Mouse (Mus musculus) hindbrain, embryonic 13.5 days (tissue): ENCODE results near the gene Fkbp9. TPM values are rescaled to one million over a fixed set of nuclear protein-coding genes. Genes with fewer than 3 reads are reported as not detected.

Experiments
- ATAC-seq: fragments of 200-750 bp; cut with Nextera tagmentation; 2 replicates; pipeline ENCODE4 v1.8.0; 2017; ENCODE audit warnings: moderate TSS enrichment; ENCODE audit not compliant: low FRiP score
- H3K27ac ChIP-seq: fragments of 300-500 bp; sonication (generic); 2 replicates; pipeline ENCODE4 v1.5.1; 2015; ENCODE audit warnings: inconsistent platforms, mild to moderate bottlenecking, moderate library complexity
- H3K27me3 ChIP-seq: fragments of 300-500 bp; sonication (generic); 2 replicates; pipeline ENCODE4 v1.6.1; 2015; ENCODE audit warnings: mild to moderate bottlenecking, inconsistent platforms
- H3K36me3 ChIP-seq: fragments of 300-500 bp; sonication (generic); 2 replicates; pipeline ENCODE4 v1.6.1; 2015; ENCODE audit warnings: mild to moderate bottlenecking, inconsistent platforms
- H3K4me1 ChIP-seq: fragments of 300-500 bp; sonication (generic); replicated peaks from 2 replicates; pipeline ENCODE4 v1.6.1; 2015; ENCODE audit warnings: inconsistent platforms
- H3K4me2 ChIP-seq: fragments of 300-500 bp; sonication (generic); 2 replicates; pipeline ENCODE4 v1.6.1; 2015; ENCODE audit warnings: inconsistent platforms, mild to moderate bottlenecking, moderate library complexity
- H3K4me3 ChIP-seq: fragments of 300-500 bp; sonication (generic); 2 replicates; pipeline ENCODE4 v1.5.1; 2015; ENCODE audit warnings: mild to moderate bottlenecking, inconsistent platforms
- H3K9ac ChIP-seq: fragments of 300-500 bp; sonication (generic); 2 replicates; pipeline ENCODE4 v1.6.1; 2015; ENCODE audit warnings: mild to moderate bottlenecking, inconsistent platforms
- H3K9me3 ChIP-seq: fragments of 300-500 bp; sonication (generic); 2 replicates; pipeline ENCODE4 v1.6.1; 2016; ENCODE audit warnings: inconsistent platforms
- WGBS: fragments of 180-500 bp; shearing (Covaris S2); methylation state at CpG from one replicate; pipeline ENCODE4 v1.1.7; 2015; 5-methylcytosine and 5-hydroxymethylcytosine counted together
- polyA plus RNA-seq: library from polyadenylated mRNA; unstranded; fragments of >200 nt; fragmentation: Nextera tagmentation; extraction: Ambion mirVana; gene quantifications from 2 replicates; pipeline ENCODE4 v1.2.1, GENCODE M21; 2015

Gene Fkbp9
- polyA plus RNA-seq, 1 experiment from 2014 or later: 41.3 TPM

DNA sequence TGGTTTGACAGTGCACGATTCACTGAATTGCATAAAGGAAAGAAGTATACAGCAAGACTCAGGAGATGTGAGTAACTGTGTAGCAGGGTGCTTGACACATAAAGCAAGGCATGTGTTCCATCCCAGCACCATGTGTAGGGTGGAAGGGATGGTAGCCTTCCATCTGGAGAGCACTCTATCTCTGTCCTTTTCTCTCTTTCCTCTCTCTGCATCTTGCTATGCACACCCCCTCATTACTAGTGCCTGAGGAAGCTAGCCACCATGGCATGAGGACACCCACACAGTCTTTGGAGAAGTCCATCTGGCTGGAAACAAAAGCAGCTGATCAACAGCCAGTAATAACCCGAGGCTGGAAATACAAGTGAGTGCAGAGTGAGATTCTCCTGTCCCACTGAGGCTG, 25.7 kb upstream of the Fkbp9 start:
- H3K27ac ChIP-seq: no peak overlapping the region
- 0 out of 2 replicates have a peak overlapping the region, but pooled peaks have one; percentile 13 for H3K9ac ChIP-seq
- WGBS: 73% methylated on average over 2 of the region's 2 CpGs
- no peaks in the 10 kb centered on the region for H3K36me3 ChIP-seq
- H3K9me3 ChIP-seq: no peaks in the 10 kb centered on the region
- no peak for ATAC-seq
- no peaks in the 10 kb centered on the region for H3K4me1 ChIP-seq
- no peaks in the 10 kb centered on the region for H3K27me3 ChIP-seq
- no peak overlapping the region for H3K4me2 ChIP-seq
- H3K4me3 ChIP-seq: no peak overlapping the region

DNA sequence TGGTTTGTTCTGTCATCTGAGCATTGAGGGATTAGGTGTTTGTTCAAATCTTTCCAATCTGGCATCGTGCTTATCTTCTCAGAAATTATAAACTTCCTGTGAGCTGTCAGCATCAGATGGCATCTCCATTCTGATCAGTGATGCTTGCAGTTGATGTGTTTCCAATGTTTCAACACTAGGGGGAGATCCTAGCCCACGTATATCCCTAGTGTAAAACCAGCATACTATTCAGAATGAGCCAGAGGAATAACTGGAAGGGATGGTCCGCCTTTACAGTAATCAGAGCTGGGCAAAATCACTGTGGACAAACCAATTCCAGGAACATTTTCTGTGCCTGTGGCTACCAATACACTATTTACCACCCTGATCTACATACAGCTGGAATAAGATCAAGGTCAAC, 23.2 kb upstream of the Fkbp9 start:
- Histone ChIP-seq H3K36me3 (no peaks in the 10 kb centered on the region), H3K27me3 (no peaks in the 10 kb centered on the region), H3K9me3 (no peaks in the 10 kb centered on the region), H3K4me1 (peaks cover 6% of the 10 kb centered on the region; the same call in 1 of the 2 replicates), H3K4me2 (no peak overlapping the region), H3K4me3 (no peak overlapping the region), H3K27ac (no peak overlapping the region), H3K9ac (no peak overlapping the region)
- ATAC-seq: peak; percentile 92
- 15% methylated on average over 3 of the region's 3 CpGs for WGBS

DNA sequence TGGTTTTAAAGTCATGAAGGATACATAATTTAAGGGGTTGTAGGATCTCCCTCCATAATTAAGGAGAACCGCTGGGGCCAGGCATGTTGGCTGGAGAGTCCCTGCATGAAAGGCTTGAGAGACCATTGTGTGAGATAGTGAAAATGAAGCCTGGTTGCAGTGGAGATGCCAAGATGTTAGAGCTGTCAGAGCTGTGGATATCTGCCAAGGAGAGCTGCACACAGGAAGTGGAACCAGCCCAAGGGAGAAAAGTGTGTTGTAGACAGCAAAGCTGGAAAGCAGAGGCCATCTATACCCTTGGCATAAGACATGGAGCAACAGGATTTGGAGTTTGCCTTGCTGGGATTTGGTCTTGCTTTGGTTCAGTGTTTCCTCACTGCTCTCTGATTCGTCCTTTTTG, 18.5 kb upstream of the Fkbp9 start:
- no peak overlapping the region for H3K4me2 ChIP-seq
- H3K4me3 ChIP-seq: no peak overlapping the region
- ATAC-seq: no peak
- no peak overlapping the region for H3K9ac ChIP-seq
- 41% methylated on average over 2 of the region's 2 CpGs for WGBS
- no peaks in the 10 kb centered on the region for H3K27me3 ChIP-seq
- H3K27ac ChIP-seq: no peak overlapping the region
- no peaks in the 10 kb centered on the region for H3K9me3 ChIP-seq
- no peaks in the 10 kb centered on the region for H3K36me3 ChIP-seq
- peaks cover 6% of the 10 kb centered on the region; the same call in 1 of the 2 replicates for H3K4me1 ChIP-seq

DNA sequence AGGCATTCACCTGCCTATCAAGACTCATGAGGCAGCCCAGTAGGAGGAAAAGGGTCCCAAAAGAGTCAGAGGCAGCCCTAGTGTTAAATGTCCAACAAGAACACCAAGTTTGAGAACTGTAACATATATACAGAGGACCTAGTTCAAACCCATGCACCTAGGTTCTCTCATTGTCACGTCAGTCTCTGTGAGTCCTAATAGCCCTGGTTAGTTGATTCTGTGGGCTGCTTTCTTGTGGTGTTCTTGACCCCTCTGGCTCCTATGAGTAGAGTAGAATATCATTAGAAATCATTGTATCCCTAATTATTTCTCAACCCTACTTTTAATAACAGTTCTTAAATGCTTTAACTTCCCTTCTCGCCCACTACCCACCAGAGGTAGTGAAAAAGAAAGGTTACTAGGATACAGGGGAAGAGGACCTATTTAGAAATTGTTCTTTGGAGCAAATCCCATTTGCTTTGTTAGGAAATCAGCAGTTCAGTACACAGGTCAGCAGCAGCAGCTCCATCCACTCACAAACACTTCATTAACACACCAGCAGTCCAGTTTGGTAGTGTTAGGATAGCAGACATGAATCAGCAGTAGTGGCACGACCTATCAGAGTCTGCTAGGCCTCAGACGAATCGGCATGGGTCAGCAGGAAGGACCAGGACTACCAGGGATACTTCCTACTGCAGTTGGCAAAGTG, 13.3 kb upstream of the Fkbp9 start:
- WGBS: 79% methylated on average over 5 of the region's 5 CpGs
- no peak for ATAC-seq

DNA sequence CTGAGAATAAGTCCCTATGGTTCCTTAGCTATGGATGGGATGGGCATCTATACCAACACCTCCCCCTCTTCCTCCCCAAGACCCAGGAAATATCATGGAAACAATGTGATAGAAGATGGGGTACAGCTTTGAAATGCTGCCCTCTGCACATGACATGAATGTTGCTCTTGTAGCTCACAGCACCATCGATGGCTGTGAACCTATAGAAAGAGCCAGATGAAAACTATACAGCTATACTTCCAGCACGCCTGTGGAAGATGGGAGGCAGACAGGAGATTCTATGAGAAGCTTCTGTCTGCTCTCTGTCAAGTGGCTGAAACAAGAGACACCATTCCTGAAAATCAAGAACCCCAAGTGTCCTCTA, 12.8 kb upstream of the Fkbp9 start:
- Histone ChIP-seq H3K27ac (no peak overlapping the region), H3K4me2 (no peak overlapping the region), H3K4me1 (no peaks in the 10 kb centered on the region), H3K4me3 (no peak overlapping the region), H3K9ac (no peak overlapping the region), H3K27me3 (no peaks in the 10 kb centered on the region), H3K9me3 (no peaks in the 10 kb centered on the region), H3K36me3 (no peaks in the 10 kb centered on the region)
- WGBS: 90% methylated on average over 2 of the region's 2 CpGs
- ATAC-seq: no peak

More for the DNA sequence above, 13.3 kb upstream of the Fkbp9 start:
- H3K36me3 ChIP-seq: no peaks in the 10 kb centered on the region
- no peak overlapping the region for H3K27ac ChIP-seq
- H3K9me3 ChIP-seq: no peaks in the 10 kb centered on the region
- H3K4me1 ChIP-seq: no peaks in the 10 kb centered on the region
- no peak overlapping the region for H3K4me2 ChIP-seq
- H3K4me3 ChIP-seq: no peak overlapping the region
- no peak overlapping the region for H3K9ac ChIP-seq
- no peaks in the 10 kb centered on the region for H3K27me3 ChIP-seq

DNA sequence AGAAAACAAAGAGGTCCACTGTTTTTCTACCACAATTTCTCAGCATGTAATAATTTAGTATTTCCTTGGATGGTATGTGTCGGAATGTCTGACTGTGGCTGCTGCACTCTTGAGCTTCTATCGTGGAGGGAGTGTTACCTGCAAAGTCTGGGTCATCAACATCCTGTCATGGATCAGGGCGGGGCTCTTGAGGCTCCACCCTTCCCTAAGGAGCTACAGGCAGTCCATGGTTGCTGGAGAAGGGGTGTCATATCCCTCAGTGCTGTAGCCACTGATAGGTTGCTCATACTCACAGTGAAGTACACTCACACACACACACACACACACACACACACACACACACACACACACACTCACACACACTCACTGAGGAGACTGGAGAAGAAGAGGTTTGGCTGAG, 6.2 kb upstream of the Fkbp9 start:
- H3K4me1 ChIP-seq: no peaks in the 10 kb centered on the region
- H3K27ac ChIP-seq: no peak overlapping the region
- no peak overlapping the region for H3K4me3 ChIP-seq
- no peaks in the 10 kb centered on the region; the same call in 1 of the 2 replicates for H3K27me3 ChIP-seq
- H3K4me2 ChIP-seq: no peak overlapping the region
- no peak overlapping the region for H3K9ac ChIP-seq
- no peak for ATAC-seq
- H3K36me3 ChIP-seq: no peaks in the 10 kb centered on the region
- no peaks in the 10 kb centered on the region for H3K9me3 ChIP-seq
- WGBS: 67% methylated on average over 3 of the region's 3 CpGs

DNA sequence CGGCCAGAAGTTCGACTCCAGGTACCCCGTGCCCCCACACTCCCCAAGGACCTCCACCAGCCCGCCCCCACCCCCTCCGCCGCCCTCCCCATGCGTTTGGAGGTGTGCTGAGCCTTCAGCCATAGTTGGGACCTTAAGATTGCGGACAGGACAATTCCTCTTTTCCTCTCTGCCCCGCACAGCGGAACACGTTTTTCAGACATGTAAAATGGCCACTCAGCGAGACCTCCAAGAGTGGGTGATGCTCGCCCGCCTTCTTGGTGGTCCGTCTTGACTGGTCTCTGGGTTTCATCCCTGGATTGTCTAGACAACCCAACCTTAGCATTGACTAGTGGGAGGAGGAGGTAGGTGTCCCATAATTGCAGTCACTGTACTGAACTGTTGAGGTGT, 543 bp downstream of the Fkbp9 start:
- 2% methylated on average over 15 of the region's 15 CpGs for WGBS
- H3K9ac ChIP-seq: peak overlapping the region; percentile 79
- peak overlapping the region; percentile 62 for H3K4me3 ChIP-seq
- H3K27me3 ChIP-seq: no peaks in the 10 kb centered on the region; the same call in 1 of the 2 replicates
- H3K9me3 ChIP-seq: no peaks in the 10 kb centered on the region
- peak overlapping the region; percentile 89 for H3K4me2 ChIP-seq
- peaks cover 6% of the 10 kb centered on the region; the same call in 1 of the 2 replicates for H3K4me1 ChIP-seq
- ATAC-seq: peak; percentile 54
- H3K27ac ChIP-seq: 0 out of 2 replicates have a peak overlapping the region, but pooled peaks have one; percentile 20
- no peaks in the 10 kb centered on the region for H3K36me3 ChIP-seq

DNA sequence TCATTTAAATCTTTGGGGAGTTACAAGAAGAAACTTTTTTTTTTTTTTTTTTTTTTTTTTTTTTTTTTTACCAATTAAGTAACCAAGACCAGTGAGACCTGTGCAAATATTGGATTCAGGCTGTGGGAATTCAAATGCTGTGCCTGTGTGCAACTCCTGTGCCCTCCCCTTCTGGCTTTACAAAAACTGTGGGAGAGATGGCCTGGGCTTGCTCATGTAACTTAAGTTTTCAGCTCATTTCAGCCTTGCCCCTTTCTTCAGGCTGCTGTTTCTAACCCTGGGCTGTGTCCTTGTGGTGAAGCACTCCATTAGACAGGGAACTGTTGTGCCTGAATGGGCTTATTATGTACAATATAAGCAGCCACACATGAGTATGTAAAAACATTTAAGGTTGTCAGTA, 971 bp downstream of the Fkbp9 start:
- Histone ChIP-seq H3K4me1 (peaks cover 6% of the 10 kb centered on the region; the same call in 1 of the 2 replicates), H3K36me3 (no peaks in the 10 kb centered on the region), H3K27ac (no peak overlapping the region), H3K9ac (no peak overlapping the region), H3K4me3 (peak overlapping the region; percentile 62; the same call in 1 of the 2 replicates), H3K4me2 (peak overlapping the region; percentile 89), H3K27me3 (no peaks in the 10 kb centered on the region; the same call in 1 of the 2 replicates), H3K9me3 (no peaks in the 10 kb centered on the region)
- ATAC-seq: no peak

DNA sequence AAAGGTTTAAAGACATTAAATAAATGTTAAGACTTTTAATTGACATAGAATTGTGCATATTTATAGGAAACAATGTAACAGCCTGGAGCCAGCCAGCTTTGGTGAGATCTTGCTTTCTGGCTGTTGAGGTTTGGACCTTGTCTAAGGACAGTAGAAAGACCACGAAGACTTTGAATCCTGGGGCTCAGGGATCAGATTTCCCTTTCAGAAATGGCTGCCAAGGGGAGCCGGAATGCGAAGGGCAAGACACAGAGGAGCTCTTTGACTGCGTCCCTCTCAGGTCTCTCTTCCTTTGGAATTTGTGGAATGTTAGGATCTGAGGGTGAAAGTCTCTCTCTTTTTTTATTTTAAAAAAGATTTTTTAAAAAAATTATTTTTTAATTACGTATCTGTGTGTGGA, 2.9 kb downstream of the Fkbp9 start:
- peaks cover 6% of the 10 kb centered on the region; the same call in 1 of the 2 replicates for H3K4me1 ChIP-seq
- no peak for ATAC-seq
- no peak overlapping the region for H3K9ac ChIP-seq
- 65% methylated on average over 5 of the region's 5 CpGs for WGBS
- H3K9me3 ChIP-seq: no peaks in the 10 kb centered on the region
- no peak overlapping the region for H3K27ac ChIP-seq
- H3K27me3 ChIP-seq: no peaks in the 10 kb centered on the region
- no peaks in the 10 kb centered on the region for H3K36me3 ChIP-seq
- H3K4me3 ChIP-seq: no peak overlapping the region
- no peak overlapping the region for H3K4me2 ChIP-seq

DNA sequence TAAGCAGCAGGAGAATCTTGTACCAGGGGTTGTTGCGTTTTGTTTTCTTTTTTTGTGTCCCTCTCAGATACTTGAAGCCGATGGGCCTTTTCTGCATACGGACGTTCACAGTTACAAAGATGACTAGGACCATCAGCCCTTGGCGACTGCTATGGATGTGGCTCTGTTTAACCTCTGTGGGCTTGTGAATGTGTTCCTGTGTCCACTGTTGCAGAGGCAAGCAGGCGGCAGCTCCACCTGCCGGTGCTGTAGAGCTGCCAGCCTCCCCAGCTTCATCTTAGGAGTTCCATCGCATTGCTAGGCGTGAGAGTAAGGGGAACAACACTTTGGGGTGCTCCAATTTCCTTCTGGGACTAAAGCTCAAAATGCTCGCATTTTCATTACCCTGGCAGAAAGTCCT, 3.7 kb downstream of the Fkbp9 start:
- Histone ChIP-seq H3K4me3 (no peak overlapping the region), H3K4me2 (no peak overlapping the region), H3K27ac (no peak overlapping the region), H3K27me3 (no peaks in the 10 kb centered on the region), H3K9ac (no peak overlapping the region), H3K36me3 (no peaks in the 10 kb centered on the region), H3K9me3 (no peaks in the 10 kb centered on the region), H3K4me1 (peaks cover 6% of the 10 kb centered on the region; the same call in 1 of the 2 replicates)
- 92% methylated on average over 10 of the region's 10 CpGs for WGBS
- ATAC-seq: no peak

DNA sequence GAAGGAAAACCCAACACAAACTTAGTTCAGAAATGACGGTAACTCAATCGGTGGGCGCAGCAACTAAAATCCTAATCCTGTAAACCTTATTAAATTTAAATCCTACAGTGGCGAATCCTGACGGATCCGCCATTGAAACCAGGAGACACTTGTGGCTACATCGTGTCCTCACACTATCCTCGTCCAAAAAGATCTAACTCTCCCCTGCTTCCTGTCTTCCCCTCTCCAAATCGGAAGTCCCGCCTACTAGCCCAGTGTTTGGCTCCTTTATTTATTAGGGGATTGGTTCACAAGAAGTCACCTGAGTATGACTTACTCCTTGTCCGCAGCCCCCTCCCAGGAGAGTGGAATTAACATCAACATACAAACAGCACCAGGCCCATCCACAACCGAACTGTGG, 5.3 kb downstream of the Fkbp9 start:
- Histone ChIP-seq H3K9me3 (no peaks in the 10 kb centered on the region), H3K27ac (no peak overlapping the region), H3K4me1 (peaks cover 4% of the 10 kb centered on the region; the same call in 1 of the 2 replicates), H3K4me3 (no peak overlapping the region), H3K9ac (no peak overlapping the region), H3K36me3 (no peaks in the 10 kb centered on the region), H3K4me2 (no peak overlapping the region), H3K27me3 (no peaks in the 10 kb centered on the region)
- no peak for ATAC-seq
- 96% methylated on average over 12 of the region's 12 CpGs for WGBS

DNA sequence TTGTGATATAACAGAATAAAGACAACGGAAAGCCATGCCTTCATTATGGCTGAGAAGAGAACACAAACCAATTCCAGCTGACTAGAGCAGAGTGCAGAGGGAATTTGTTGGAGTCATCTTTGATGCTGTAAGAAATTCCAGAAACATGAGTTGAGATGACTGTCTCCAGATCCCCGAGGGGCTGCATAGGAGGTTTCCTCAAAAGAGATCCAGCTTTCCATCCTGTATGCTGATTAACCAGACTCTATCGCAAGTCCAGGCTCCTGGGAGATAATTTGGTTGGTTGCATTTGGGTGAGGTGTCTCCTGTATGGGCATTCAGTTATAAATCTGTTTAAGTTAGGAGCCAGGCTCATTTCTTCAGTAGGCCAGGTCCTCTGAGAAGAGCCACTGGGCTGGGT, 5.8 kb downstream of the Fkbp9 start:
- H3K4me2 ChIP-seq: no peak overlapping the region
- no peak overlapping the region for H3K4me3 ChIP-seq
- ATAC-seq: no peak
- 95% methylated on average over 3 of the region's 3 CpGs for WGBS
- no peaks in the 10 kb centered on the region for H3K9me3 ChIP-seq
- no peaks in the 10 kb centered on the region for H3K27me3 ChIP-seq
- H3K4me1 ChIP-seq: no peaks in the 10 kb centered on the region; the same call in 1 of the 2 replicates
- no peak overlapping the region for H3K27ac ChIP-seq
- H3K36me3 ChIP-seq: no peaks in the 10 kb centered on the region
- H3K9ac ChIP-seq: no peak overlapping the region

DNA sequence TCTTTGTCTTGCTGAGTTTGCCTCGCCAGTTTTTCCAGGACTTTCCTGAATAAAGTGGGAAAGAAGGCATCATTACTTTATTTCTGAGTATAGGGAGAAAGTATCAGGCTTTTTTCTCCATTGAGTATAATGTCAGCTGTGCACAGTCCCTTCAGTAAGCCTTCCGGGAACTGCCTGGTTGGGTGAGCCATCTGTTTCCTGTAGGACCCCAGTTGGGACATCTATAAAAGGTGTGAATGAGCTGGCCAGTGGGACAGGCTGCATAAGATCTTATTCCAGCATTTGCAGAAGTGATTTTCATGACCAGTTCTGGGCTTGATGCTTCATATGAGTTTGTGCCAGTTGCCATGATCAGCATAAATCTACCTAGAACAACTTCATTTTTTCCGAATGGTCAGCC, 11.4 kb downstream of the Fkbp9 start:
- no peaks in the 10 kb centered on the region for H3K9me3 ChIP-seq
- H3K9ac ChIP-seq: no peak overlapping the region
- ATAC-seq: no peak
- no peaks in the 10 kb centered on the region for H3K4me1 ChIP-seq
- H3K4me2 ChIP-seq: no peak overlapping the region
- no peaks in the 10 kb centered on the region for H3K36me3 ChIP-seq
- 84% methylated on average over 3 of the region's 3 CpGs for WGBS
- H3K4me3 ChIP-seq: no peak overlapping the region
- no peak overlapping the region for H3K27ac ChIP-seq
- H3K27me3 ChIP-seq: no peaks in the 10 kb centered on the region
